Mouse (Mus musculus) adrenal gland, adult 18-20 months (tissue): Measurements from ENCODE around the gene Coro7. TPM values are rescaled to one million over a fixed set of nuclear protein-coding genes. Genes with fewer than 3 reads are reported as not detected.
"Not testable (repeated sequence)": the region's sequence is repeated elsewhere in the genome, so short reads cannot be mapped to it uniquely, and the experiment has no call there.

ENCODE experiments used
- DNase-seq, 2 experiments: peaks; one replicate each; pipeline ENCODE4 v3.0.0; 2021 to 2022; ENCODE audit warnings: low spot score in 2 of 2
- total RNA-seq, 2 experiments: library from RNA; stranded (reverse); gene quantifications; 1 replicate in 1 of 2; 2 replicates in 1 of 2; pipeline ENCODE4 v1.2.3; 2021

The Coro7 gene
- total RNA-seq, 2 experiments from 2014 or later: 21.0 to 25.7 TPM

GRCm38 (mm10) chr16:4597296-4597695 is 82.3 kb downstream of the Coro7 start:
- no peak for DNase-seq

GRCm38 (mm10) chr16:4596836-4597235 is 82.7 kb downstream of the Coro7 start:
- DNase-seq: no peak

DNA sequence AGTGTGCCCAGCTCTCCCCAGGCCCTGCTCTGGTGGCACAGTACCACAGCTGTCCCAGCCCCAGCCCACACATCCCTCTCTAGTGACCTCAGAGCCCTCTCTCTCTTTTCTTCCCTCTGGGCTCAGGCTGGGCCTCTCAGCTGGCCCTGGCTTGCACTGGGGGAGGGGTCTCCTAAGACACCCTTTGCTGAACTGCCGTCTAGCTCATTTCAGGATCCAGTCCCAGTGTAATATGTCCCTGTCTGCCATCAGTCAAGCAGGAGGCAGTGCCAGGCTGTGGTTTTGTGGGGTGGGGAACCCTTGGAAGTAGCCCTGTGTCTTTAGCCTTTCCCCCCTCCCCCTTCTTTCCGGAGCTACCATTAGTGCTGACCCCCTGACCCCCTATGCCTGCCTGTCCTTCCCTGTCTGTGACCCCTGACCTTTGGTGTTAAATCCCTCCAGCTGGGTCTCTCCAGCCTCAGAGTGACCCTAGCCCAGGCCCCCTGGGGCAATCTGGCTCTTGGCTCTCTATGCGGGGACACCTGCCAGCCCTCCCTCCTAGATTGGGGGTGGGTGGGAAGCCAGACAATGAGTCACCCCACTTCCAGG is 83.3 kb downstream of the Coro7 start:
- DNase-seq: no peak

GRCm38 (mm10) chr16:4595527-4595963 is 84.0 kb downstream of the Coro7 start:
- DNase-seq: no peak

DNA sequence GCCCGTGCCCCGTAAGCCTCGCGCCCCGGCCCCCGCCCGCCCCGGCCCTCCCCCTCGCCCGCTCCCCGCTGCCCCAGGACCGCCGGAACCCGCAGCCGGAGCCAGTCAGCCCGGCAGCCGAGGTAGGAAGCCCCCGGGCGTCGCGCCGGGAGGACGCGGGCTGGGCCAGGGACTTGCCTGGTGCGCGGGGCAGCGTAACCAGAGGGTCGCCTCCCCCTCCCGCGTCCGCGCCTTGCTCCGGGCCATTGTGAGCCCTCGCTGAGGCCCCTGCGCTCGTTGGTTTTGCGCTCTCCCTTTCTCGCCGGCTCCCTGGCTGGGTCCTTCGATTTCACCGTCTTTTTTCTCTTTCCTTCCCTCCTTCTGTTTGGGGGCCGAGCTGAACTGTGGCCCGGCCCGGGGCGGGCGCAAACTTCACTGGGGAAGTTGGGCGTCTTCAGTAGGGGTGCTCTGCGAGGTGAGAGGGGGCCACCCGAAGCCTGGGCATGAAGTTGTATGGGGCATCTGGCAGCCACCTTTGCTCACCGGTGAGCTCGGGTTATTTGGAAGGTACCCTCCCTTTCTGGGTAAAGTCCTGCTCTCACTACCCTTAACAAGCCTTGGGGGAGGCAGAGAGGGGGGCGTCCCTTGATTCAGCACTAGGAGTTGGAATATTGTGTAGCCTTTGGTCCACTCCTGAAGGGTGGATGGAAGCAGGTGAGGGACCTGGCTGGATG is 84.6 kb downstream of the Coro7 start:
- no peak for DNase-seq

GRCm38 (mm10) chr16:4593971-4594813 is 85.4 kb downstream of the Coro7 start, which contains the start of gene Glis2:
Gene Glis2, plus strand, starts transcription at chr16:4594713.
- DNase-seq: peak; percentile 64 to 73

DNA sequence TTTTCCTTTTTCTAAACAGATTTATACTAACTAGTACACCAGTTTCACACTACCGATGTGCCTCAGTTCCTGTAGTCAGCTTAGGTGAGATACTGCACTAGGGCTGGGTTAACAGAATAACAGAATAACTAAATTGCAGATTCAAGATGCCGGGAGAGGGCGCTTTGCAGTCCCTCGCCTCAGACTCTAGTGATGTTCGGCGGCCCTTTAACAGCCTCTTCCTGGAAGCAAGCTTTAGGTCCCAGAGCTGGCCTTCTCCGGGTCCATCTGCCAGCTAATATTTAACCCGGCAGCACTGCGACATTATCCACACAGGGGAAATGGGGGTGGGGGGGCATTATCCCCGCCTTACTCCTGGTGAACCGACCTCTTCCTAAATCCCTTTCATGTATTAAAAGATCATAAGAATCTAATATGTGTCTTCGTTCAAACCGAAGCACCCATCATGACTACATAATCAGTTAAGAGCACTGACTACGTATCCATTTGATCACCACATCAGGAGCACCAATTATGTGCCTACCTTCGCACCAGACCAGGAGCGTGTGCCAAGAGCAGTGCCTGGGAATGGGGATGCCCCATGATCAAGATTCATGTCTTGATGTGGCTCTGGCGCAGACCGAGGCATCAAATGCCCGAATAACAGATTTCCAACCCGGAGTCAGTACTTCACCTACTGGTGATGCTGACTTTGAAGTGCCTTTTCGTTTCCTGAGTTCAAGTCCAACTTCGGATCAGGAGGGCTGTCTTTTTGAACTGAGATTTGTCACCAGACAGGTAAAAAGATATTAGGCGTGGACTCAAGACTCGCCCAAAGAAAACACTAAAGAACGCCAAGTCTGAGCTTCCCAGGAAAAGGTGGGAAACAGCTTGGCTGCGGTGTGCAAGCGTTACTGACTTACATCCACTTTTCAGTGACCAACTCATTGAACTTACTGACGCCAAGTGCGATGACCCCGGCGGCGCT is 86.4 kb downstream of the Coro7 start:
- peak in 1 of 2 experiments; percentile 58 for DNase-seq

GRCm38 (mm10) chr16:4590236-4590635 is 89.3 kb downstream of the Coro7 start:
- DNase-seq: no peak

GRCm38 (mm10) chr16:4587516-4588210 is 91.9 kb downstream of the Coro7 start:
- no peak for DNase-seq

- peak; percentile 94 to 97 for DNase-seq
These were observed 93.0 kb downstream of the Coro7 start for GRCm38 (mm10) chr16:4586531-4587123.

DNA sequence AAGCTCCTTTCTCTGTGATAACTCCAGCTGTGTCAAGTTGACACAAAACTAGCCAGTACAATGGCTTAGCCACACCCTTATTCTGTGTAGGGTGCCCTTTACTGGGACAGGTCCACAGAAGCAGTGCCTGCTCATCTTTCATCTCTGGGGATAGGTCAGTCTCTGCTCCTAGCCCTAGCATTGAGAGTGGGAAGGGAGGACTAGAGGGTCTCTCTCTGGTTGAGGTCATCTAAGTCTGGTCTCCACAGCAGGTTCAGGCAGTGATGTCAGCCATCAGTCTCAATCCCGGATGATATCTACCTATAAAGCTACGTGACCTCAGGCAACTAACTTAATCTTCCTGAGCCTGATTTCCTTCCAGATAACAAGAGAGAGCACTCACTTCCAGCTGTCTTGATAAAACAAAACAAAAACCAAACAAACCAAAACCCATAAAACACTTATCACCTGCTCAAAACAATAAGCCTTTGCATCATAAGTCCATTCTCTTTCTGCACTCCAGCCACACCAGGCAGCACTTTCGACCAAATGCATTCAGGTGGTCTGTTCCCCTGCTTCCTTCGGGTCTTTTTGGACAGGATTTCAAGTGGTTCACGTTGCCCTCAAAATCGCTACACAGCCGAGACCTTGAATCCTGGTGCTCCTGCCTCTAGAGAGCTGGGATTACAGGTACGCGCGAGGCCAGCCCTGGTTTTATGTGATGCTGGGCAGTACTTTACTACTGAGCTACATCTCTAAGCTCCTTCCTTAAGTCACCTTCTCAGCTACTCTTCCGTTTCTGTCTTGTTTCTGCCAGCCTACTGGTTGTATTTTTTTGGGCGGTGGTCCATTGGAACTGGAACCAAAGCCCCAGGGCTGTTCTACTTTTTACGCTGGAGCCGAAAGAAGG is 93.7 kb downstream of the Coro7 start:
- no peak for DNase-seq

DNA sequence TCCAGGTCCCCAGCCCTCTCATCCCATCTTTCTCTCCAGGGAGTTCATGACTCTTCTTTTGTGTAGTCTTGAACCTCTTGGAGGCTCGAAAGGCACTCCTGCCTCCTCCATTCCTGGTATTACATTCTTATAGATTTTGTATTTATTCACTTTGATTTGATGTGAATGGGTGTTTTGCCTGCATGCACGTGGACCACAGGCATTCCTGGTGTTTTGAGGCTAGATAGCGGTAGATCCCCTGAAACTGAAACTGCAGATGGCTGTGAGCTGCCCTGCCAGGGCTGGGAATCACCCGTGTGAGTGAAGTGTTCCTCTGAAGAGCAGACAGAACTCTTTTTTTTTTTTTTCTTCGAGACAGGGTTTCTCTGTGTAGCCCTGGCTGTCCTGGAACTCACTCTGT is 95.1 kb downstream of the Coro7 start:
- DNase-seq: no peak

DNA sequence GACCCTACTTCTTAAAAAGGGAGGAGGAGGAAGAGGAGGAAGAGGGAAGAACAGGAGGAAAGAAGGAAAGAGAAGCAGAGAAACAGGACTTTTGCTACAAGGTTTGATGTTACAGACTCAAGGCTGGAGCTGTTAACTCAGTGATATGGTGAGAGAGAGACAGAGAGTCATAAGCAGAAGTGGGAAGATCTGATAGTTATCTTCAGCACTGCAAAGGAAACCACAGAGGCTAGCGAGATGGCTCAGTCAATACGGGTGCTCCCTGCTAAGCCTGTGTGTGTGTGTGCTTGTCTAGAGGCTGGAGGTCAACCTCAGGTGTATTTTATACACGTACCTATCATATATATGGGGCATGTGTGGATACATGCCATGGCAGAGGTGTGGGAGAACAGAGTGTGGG is 95.8 kb downstream of the Coro7 start:
- DNase-seq: no peak

DNA sequence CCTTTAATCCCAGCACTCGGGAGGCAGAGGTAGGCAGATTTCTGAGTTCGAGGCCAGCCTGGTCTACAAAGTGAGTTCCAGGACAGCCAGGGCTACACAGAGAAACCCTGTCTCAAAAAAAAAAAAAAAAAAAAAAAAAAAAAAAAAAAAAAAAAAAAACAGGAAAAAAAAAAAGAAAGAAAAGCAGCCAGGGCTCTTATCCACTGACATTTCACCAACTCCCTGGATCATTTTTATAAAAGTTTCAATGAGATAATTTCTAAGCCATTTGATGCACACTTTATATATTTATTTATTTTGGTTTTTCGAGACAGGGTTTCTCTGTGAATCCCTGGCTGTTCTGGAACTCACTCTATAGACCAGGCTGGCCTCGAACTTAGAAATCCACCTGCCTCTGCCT is 98.4 kb downstream of the Coro7 start:
- not testable (repeated sequence) for DNase-seq

DNA sequence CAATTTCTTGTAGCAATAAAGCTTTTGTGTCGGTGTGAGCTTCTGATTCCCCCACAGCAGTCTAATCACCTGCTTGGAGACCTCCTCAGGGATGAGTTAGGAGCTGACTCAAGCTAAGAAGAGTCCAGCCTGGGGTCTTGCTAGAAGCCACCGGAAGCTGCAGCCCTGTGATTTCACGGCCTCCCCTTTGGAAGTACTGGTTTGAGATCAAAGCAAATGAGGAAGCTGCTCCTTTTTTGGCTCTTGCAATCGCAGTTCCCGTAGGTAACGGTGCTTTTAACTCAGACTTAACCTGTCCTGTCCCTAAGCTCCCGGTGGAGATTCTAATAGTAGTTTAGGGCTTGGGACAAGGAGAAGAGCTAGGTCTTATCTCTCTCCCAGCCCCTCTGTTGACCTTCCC is 100.9 kb downstream of the Coro7 start:
- DNase-seq: no peak

DNA sequence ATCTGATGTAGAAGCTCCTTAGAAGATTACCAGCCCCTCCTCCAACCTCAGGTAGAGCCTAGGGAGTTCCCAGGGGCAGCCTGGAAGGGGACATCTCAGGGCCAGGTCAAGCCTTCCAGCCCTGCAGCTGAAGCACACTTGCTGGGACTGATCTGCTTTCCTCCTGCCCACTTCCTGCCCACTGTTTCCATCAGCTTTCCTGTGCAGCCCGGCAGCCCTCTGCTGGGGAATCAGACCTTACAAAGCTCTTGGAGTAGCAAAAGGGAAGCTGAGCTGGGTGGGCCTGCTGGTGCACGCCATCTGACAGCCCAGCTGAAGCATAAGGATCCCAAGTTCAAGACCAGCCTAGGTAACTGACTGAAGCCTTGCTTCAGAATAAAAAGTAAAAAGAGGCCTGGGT is 102.7 kb downstream of the Coro7 start:
- DNase-seq: no peak
